Mouse (Mus musculus) c-Kit-negative CD71-positive TER-119-positive erythroid progenitor cells, embryonic 14.5 days (primary cell): ENCODE data around the gene Zfp764.
"Not testable (repeated sequence)": the region's sequence is repeated elsewhere in the genome, so short reads cannot be mapped to it uniquely, and the experiment has no call there.

Experiments
- DNase-seq: peaks from one replicate; pipeline ENCODE4 v3.0.0-alpha.2; 2013; ENCODE audit warnings: low read depth, low spot score

Zfp764 gene

DNA sequence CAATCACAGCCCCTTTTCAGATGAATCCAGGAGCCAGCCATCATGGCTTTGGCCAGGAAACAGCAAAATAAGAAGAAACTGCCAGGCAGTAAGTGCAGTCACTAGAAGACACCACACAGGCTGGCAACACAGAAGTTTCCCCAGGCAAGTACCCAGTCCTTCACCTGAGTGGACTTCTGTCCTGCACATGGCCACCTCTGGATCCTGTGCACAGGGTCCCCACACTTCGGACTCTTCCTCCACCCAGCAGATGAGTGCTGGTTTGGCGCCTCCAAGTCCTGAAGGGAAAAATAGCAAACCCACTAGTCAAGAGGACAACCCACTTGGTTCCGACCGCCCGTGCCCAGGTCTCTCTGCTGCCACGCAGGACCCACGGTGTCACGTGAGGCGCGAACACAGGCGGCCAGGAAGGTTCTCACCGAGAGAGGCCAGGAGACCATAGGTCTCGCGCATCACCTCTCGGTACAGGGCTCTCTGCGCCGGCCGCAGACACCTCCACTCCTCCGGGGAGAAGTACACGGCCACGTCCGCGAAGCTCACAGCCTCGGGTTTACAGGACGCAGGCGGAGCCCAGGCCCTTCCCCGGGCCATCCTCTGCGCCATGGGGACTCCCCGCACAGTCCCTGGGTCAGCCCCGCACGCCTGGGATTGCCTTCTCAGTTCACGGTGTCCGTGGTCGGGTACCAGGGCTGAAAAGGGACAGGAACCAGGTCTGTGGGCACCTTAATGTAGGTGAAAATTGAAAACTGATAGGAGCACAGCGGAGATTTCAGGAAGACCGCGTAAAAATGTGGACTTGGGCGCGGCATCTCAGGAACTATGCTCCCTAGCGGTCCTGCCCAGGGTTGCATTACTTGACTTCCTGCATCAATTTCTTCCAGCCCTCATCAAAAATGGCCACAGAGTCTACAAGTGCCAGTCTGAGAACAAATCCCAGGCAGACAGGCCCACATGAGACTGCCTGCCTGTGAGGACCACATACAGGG, at the start of gene Zfp764:
Zfp764 (minus strand) TSS at position 821 of the 986 bp plus-strand sequence.
- DNase-seq, result not testable (repeated sequence)

DNA sequence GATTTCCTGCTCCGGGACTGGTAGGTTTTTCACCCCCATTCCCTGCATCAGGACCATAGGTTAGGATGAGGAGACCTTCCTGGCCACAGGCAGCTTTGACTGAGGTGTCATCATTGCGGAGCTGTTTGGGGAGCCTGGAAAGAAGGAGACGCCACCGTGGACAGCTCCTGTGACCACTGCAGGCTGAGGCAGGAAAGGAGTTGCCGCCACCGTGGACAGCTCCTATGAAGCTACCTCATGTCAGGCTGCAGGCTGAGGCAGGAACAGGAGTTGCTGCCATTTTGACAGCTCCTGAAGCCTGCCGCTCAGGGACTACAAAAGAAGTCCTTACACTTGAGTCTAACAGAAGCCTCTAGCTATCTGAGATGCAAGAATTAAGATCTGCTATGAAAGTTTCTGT, 48.3 kb upstream of the Zfp764 start:
- no peak for DNase-seq

DNA sequence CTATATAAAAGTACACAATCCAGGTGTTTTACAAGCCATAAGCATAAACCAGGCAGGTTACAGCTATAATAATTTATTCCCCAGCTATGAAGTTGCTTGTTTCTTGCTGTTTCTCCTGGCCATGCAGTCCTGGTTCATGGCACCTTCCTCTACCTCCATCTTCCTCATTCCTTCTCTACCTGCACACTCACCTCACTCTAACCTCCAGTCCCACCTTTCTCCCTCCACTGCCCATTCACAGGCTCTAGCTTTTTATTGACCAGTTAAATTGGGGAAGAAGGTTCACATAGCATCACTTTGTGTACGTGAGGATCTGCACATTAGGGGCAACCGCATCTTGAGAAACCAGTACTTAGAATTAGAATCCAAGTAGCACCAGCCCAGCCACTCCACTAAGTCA, 46.4 kb upstream of the Zfp764 start:
- DNase-seq, result no peak

GRCm38 (mm10) chr7:127449966-127450365, 43.3 kb upstream of the Zfp764 start:
- DNase-seq, result no peak

GRCm38 (mm10) chr7:127448521-127449300, 42.1 kb upstream of the Zfp764 start, which contains the start of gene Zfp689:
Gene Zfp689, minus strand, starts transcription at chr7:127449158.
- DNase-seq, result peak; percentile 99

GRCm38 (mm10) chr7:127443976-127444375, 37.4 kb upstream of the Zfp764 start:
- no peak for DNase-seq

DNA sequence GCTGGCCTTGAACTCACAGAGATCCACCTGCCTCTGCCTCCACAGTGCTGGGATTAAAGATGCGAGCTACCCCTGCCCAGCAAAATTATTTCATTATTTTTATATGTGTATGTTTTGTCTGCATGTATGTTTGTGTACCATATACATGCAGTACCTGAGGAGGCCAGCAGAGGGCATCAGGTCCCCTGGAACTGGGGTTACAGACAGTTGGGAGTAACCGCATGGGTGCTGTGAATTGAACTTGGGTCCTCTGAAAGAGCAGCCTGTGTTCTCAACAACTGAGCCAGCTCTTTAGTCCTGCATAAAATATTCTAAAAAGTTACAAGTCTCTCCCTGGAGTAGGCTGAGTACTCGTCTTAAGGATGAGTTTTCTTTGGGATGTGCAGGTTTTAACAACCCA, 31.1 kb upstream of the Zfp764 start:
- no peak for DNase-seq

GRCm38 (mm10) chr7:127435206-127435605, 28.6 kb upstream of the Zfp764 start:
- DNase-seq, result no peak

- DNase-seq, result no peak
Observed at GRCm38 (mm10) chr7:127426354-127426753, 19.7 kb upstream of the Zfp764 start.

DNA sequence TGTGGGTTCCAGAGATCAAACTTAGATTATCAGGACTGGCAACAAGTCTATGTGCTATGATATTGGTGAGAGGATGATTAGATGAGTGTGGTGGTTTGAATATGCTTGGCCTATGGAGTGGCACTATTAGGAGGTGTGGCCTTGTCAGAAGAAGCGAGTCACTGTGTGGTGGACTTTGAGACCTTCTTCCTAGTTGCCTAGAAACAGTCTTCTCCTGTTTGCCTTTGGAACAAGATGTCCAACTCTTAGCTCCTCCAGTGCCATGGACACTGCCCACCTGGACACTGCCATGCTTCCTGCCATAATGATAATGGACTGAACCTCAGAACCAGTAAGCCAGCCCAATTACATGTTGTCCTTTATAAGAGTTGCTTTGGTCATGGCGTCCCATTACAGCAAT, 19.3 kb upstream of the Zfp764 start:
- no peak for DNase-seq

- no peak for DNase-seq
Observed at GRCm38 (mm10) chr7:127425291-127425690, 18.7 kb upstream of the Zfp764 start.

DNA sequence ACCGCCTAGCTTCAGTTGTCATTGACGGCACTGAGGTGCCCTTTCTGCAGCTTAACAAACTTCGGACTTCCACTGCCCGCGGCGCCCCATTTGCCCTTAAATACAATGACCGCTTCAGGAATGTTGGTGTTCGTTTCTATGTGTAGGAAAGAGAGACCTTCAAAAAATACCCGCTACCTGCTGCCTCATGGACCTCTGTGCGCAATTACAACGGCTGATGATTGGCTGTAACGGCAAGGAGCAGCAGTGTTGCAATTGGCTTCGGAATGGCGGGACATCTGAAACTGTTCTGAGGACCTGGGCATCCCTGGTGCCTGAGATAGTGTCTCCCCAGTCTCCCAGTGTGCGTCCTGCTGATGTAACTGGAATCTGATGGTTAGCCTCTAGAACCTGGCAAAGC, 15.6 kb upstream of the Zfp764 start:
- DNase-seq, result peak; percentile 28

- peak; percentile 81 for DNase-seq
Observed at GRCm38 (mm10) chr7:127421388-127422191, 15.0 kb upstream of the Zfp764 start, which contains the start of gene Zfp688. Gene Zfp688, minus strand, starts transcription at chr7:127422068.

DNA sequence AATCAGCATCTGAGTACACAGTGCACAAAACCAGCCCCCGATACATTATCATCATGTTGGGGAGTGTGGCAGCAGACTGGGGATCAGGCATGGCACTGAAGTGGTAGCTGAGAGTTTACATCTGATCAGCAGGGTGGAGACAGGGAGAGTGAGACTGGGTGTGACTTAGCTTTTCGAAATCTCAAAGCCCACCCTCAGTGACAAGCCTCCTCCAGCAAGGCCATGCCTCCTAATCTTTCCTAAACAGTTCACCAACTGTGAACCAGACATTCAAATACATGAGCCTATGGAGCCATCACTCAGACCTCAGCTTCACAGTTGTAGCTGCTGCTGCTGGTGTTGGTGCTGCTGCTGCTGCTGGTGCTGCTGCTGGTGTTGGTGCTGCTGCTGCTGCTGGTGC, 4.8 kb upstream of the Zfp764 start:
- no peak for DNase-seq

DNA sequence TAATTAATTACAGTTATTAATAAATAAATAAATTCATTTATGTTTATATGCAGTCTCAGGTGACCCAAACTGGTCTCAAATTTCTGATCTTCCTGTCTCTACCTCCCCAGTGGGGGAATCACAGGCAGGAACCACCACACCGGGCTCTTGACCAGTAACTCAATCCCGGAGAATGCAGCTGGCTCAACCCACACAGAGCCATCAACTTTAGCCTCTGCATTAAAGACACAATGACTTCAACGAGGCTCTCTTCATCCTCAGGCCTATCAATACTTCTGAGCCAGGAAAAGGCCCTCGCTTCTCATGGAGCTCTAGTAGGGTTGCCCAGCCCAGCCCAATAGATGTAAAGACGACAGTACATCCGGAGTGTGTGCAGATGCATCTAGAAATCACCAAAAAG, 2.5 kb downstream of the Zfp764 start:
- not testable (repeated sequence) for DNase-seq

GRCm38 (mm10) chr7:127402980-127403379, 3.6 kb downstream of the Zfp764 start:
- DNase-seq, result no peak

- DNase-seq, result no peak
Observed at GRCm38 (mm10) chr7:127400355-127400754, 6.3 kb downstream of the Zfp764 start.

GRCm38 (mm10) chr7:127393944-127394333, 12.7 kb downstream of the Zfp764 start:
- no peak for DNase-seq

DNA sequence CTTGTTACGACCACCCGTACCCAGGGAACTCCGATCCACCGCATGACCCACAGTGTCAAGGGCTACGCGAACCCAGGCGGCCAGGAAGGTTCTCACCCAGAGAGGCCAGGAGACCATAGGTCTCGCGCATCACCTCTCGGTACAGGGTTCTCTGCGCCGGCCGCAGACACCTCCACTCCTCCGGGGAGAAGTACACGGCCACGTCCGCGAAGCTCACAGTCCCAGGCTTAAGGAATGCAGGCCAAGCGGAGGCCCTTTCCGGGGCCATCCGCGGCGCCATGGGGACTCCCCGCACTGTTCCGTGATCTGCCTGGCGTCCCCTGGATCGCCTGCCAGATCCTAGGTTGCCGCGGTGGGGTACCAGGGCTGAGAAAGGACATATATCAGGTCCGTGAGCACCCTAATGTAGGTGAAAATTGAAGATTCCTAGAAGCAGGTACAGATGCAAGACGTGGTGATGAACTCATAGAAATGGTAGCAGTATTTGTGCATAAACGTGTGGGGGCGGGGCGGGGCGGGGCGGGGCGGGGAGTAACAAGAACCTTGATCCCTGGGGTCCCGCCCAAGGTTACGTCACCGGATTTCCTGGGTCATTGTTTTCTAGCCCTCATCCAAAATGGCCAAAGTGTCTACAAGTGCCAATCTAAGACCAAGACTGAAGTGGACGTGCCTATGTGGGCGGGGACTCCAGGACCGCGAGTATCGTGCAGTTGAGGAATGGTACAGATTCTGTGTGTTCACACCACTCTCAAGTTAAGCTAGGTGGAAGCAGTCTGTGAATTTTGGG, 13.3 kb downstream of the Zfp764 start, which contains the start of gene E430018J23Rik:
E430018J23Rik (minus strand) TSS at position 473 of the 787 bp plus-strand sequence.
- DNase-seq, result peak; percentile 72

- no peak for DNase-seq
Observed at GRCm38 (mm10) chr7:127392251-127392824, 14.3 kb downstream of the Zfp764 start.
